Mouse (Mus musculus): ENCODE results near the gene Slc25a24. TPM values are rescaled to one million over a fixed set of nuclear protein-coding genes. Genes with fewer than 3 reads are reported as not detected.

The Slc25a24 gene
- polyA plus RNA-seq (2016; fragmentation: Nextera tagmentation; extraction: Ambion mirVana) = 30.0 and 35.3 TPM in 2 replicates

DNA sequence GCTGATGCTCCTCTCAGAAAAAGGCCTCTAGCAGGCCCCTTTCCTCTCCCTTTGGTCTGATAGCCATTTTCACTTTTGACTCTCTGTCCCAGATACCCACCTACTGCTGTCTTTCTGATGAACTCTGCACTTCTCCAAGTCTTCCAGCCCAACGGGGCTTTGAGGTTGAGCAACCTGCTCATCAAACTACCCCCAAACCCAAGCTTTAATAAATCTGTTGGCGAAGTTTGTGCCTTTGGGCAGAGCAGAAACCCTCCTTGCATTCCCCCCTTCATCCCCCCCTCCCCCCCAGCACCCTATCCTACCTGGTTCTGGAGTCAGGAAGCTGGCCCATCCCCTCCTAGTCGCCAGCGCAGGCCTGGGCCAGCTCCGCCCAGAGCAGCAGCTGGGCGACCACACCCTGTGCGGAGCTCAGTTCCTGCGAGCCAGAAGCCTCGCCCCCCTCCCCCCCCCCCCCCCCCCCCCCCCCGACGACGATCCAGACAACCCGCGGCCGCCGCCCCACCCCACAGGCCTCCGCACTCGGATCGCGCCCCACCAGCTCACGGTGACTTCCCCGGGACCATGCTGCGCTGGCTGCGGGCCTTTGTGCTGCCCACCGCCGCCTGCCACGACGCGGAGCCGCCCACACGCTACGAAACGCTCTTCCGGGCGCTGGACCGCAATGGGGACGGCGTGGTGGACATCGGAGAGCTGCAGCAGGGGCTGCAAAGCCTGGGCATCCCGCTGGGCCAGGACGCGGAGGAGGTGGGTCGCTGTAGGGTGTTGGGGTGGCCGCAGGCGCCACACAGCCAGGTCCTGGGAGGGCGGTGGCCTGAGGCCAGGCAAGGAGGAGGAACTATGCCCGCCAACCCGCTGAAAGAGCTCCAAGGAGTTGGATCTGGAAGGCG lies at the start of gene Slc25a24:
TSS of gene Slc25a24 (plus strand) at position 509 of the 890 bp plus-strand sequence.
- H3K27me3 ChIP-seq = no peaks in the 10 kb centered on the region
- H3K4me2 ChIP-seq (replicated peaks) = peak within 1 kb of the TSS; percentile 75
- peak within 1 kb of the TSS; percentile 74 for H3K27ac ChIP-seq
- WGBS = 1% methylated on average over 39 of the region's 49 CpGs
- H3K9me3 ChIP-seq (replicated peaks) = no peaks in the 10 kb centered on the region
- H3K4me3 ChIP-seq = peak within 1 kb of the TSS; percentile 74
- H3K9ac ChIP-seq = peak within 1 kb of the TSS; percentile 95
- peaks cover 12% of the 10 kb centered on the region; the same call in 1 of the 2 replicates for H3K4me1 ChIP-seq
- H3K36me3 ChIP-seq = peaks cover 7% of the 10 kb centered on the region; the same call in 1 of the 2 replicates
- ATAC-seq (ENCODE audit: low FRiP score) = peak; percentile 95

DNA sequence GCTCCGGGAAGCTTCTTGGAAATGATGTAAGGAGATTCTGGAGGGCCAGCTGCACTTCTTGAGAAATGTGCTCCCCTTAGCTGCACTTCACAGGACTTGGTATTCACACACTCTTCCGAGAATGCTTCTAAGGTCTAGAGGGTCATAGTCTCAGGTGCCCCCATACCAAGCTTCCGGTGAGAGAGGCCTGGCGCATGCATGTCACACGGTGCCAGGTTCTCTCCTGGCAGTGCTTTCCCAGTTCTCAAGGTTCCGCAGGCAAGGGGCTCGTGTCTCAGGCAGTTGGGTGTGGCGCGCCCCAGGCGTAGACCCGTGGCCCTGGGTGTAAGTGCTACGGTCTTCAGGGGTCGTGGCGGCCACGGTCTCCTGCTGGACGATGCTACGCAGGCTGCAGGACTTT lies 42.8 kb upstream of the Slc25a24 start, which contains the start of gene Slc25a54:
TSS of gene Slc25a54 (plus strand) at position 301 of the 400 bp plus-strand sequence.
- 93% methylated on average over 17 of the region's 17 CpGs for WGBS
- no peak within 1 kb of the TSS for H3K9ac ChIP-seq
- no peaks in the 10 kb centered on the region for H3K9me3 ChIP-seq (replicated peaks)
- ATAC-seq (ENCODE audit: low FRiP score) = no peak
- no peak within 1 kb of the TSS for H3K27ac ChIP-seq
- H3K4me1 ChIP-seq = no peaks in the 10 kb centered on the region
- no peak within 1 kb of the TSS for H3K4me2 ChIP-seq (replicated peaks)
- no peaks in the 10 kb centered on the region for H3K27me3 ChIP-seq
- no peak within 1 kb of the TSS for H3K4me3 ChIP-seq
- no peaks in the 10 kb centered on the region for H3K36me3 ChIP-seq

DNA sequence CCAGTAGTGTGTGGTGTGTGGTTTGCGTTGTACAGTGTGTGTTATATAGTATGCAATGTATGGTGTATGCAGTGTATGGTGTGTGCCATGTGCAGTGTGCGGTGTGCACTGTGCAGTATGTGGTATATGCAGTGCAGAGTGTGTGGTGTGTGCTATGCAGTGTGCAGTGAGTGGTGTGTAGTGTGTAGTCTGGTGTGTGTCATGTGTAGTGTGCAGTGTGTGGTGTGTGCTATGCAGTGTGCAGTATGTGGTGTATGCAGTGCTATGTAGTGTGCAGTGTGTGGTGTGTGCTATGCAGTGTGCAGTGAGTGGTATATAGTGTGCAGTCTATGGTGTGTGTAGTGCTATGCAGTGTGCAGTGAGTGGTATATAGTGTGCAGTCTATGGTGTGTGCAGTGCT lies 38.5 kb upstream of the Slc25a24 start:
- Histone ChIP-seq H3K4me1 (no peaks in the 10 kb centered on the region), H3K9ac (no peak overlapping the region), H3K36me3 (no peaks in the 10 kb centered on the region), H3K4me3 (no peak overlapping the region), H3K9me3 (replicated peaks) (no peaks in the 10 kb centered on the region), H3K4me2 (replicated peaks) (no peak overlapping the region), H3K27ac (no peak overlapping the region), H3K27me3 (no peaks in the 10 kb centered on the region)
- no peak for ATAC-seq (ENCODE audit: low FRiP score)
- 95% methylated on average over 2 of the region's 2 CpGs for WGBS

DNA sequence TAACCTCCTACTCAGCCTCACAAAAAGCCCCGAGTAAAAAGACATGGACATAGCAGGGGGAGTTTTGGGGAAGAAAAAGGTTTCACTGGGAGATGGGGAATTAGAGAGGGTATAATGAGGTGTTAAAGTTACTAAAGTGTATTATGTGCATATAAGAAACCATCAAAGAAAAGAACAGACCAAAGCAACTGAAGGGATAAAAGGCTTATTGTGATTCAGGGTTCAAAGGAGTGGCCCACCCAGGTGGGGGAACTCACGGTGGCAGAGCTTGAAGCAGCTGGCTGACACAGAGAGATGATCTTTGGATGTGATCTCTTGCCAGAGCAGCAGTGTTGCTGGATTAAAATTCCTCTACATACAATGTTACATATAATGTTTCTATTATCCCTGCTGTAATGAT lies 34.5 kb upstream of the Slc25a24 start:
- no peak for ATAC-seq (ENCODE audit: low FRiP score)
- Histone ChIP-seq H3K36me3 (no peaks in the 10 kb centered on the region), H3K4me3 (no peak overlapping the region), H3K9me3 (replicated peaks) (no peaks in the 10 kb centered on the region), H3K4me2 (replicated peaks) (no peak overlapping the region), H3K27me3 (no peaks in the 10 kb centered on the region), H3K27ac (no peak overlapping the region), H3K9ac (no peak overlapping the region), H3K4me1 (no peaks in the 10 kb centered on the region)
- 6% methylated on average over 2 of the region's 2 CpGs for WGBS

DNA sequence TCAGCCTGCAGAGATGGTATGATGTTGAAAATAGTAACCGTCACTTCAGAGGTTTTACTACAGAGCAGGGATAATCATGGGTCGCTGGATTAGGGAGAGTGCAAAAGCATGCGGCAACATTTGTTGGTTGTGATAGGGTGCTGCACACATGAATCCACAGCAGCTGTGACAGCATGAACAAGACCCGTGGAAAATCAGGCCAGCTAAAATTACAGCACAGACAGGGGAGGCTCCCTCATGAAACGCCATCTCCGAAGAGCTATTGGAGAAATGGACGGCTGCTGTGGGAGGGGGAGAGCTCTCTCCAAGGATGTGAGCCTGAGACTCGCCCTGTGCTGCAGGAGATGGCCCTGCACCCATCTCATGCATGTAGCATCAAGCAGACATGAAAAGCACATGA lies 18.2 kb upstream of the Slc25a24 start:
- H3K4me2 ChIP-seq (replicated peaks) = no peak overlapping the region
- no peaks in the 10 kb centered on the region for H3K27me3 ChIP-seq
- no peak overlapping the region for H3K27ac ChIP-seq
- no peak overlapping the region for H3K4me3 ChIP-seq
- WGBS = 59% methylated on average over 8 of the region's 8 CpGs
- H3K4me1 ChIP-seq = no peaks in the 10 kb centered on the region
- no peaks in the 10 kb centered on the region for H3K9me3 ChIP-seq (replicated peaks)
- H3K36me3 ChIP-seq = no peaks in the 10 kb centered on the region
- ATAC-seq (ENCODE audit: low FRiP score) = no peak
- no peak overlapping the region for H3K9ac ChIP-seq

DNA sequence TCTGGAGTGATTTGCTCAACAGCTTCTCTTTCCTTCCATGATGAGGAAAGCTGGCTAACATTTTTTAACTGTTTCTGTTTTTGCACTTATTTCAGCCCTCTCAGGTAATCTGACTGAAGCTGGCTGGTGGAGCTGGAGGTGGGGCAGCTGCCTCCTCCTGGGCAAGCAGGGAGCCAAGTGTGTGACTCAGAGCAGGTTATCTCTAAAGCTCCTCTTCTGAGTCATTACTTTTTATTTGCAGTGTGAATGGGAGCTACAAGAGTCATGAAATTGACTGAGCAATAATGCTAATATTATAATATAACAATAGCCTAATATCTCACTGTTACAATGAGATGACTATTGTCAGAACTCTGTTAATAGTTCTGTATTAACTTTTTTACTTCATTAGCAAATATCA lies 5.8 kb upstream of the Slc25a24 start:
- no peak for ATAC-seq (ENCODE audit: low FRiP score)
- Histone ChIP-seq H3K4me3 (no peak overlapping the region), H3K9ac (no peak overlapping the region), H3K4me2 (replicated peaks) (no peak overlapping the region), H3K27ac (no peak overlapping the region), H3K4me1 (no peaks in the 10 kb centered on the region), H3K27me3 (no peaks in the 10 kb centered on the region), H3K36me3 (no peaks in the 10 kb centered on the region), H3K9me3 (replicated peaks) (no peaks in the 10 kb centered on the region)

DNA sequence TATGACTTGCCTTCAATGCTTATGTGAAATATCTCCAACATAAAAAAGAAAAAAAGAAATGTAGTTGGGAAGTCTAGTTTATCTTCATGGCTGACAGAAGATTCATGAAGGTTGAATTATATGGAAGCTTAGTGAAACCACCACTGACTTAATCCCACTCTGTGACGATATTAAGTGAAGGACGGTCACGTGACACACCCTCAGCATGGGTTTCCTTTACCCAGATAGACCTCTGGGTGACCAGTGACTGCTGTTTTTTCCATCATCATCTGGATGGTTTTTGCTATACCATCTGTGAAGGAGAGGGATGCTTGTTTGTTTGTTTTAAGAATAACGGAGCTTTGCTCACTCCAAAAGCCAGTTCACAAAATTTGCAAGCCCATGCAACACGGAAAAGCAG lies 3.4 kb upstream of the Slc25a24 start:
- Histone ChIP-seq H3K4me3 (no peak overlapping the region), H3K27me3 (no peaks in the 10 kb centered on the region), H3K27ac (no peak overlapping the region), H3K9ac (no peak overlapping the region), H3K4me2 (replicated peaks) (no peak overlapping the region), H3K36me3 (no peaks in the 10 kb centered on the region), H3K9me3 (replicated peaks) (no peaks in the 10 kb centered on the region), H3K4me1 (peaks cover 12% of the 10 kb centered on the region; the same call in 1 of the 2 replicates)
- ATAC-seq (ENCODE audit: low FRiP score) = no peak
- WGBS = 76% methylated on average over 5 of the region's 5 CpGs

DNA sequence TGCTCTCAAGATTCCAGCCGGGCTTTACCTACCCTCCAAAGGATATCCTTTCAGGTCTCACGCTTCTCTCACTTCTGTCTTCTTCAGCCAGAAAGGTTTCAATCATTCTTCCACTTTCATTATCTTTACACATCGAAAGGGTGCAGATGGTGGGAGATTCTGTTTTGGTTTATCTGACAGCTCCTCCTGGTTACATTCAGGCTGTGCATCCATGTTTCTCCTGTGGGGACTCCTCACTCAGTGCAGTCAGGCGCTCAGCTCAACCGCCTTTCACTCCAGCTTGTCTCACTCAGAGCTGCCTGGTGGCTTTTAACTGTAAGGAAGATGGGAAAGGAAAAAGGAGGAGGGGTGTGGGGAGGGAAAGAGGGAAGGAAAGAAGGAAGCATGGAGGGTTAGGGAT lies 3.0 kb upstream of the Slc25a24 start:
- peaks cover 12% of the 10 kb centered on the region; the same call in 1 of the 2 replicates for H3K4me1 ChIP-seq
- H3K4me3 ChIP-seq = no peak overlapping the region
- WGBS = 80% methylated on average over 5 of the region's 5 CpGs
- no peaks in the 10 kb centered on the region for H3K27me3 ChIP-seq
- H3K4me2 ChIP-seq (replicated peaks) = no peak overlapping the region
- H3K9me3 ChIP-seq (replicated peaks) = no peaks in the 10 kb centered on the region
- H3K9ac ChIP-seq = no peak overlapping the region
- H3K27ac ChIP-seq = no peak overlapping the region
- ATAC-seq (ENCODE audit: low FRiP score) = no peak
- H3K36me3 ChIP-seq = no peaks in the 10 kb centered on the region

DNA sequence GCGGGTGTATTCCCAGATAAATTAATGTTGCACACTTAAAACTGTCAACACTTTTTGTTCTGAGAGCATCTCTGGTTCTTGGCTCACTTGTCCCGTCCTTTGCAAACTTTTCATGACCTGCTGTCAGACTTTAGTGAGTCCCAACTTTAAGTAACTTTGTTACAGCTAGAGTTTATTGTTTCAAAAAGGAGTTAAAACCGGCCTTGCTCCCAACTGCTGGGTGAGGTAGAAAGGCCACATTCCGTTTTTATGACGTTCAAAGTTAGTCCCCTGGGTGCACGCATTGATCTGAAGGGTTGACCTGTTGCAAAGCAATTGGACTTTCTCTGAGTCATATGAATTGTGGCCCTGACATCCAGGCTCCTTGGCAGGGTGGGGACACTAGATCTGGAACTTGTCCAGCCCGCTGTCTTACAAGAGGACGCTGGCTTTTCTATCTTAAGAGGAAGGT lies 607 bp downstream of the Slc25a24 start:
- peak overlapping the region; percentile 95 for H3K9ac ChIP-seq
- 13% methylated on average over 8 of the region's 8 CpGs for WGBS
- no peaks in the 10 kb centered on the region for H3K27me3 ChIP-seq
- no peaks in the 10 kb centered on the region for H3K9me3 ChIP-seq (replicated peaks)
- H3K36me3 ChIP-seq = peaks cover 7% of the 10 kb centered on the region; the same call in 1 of the 2 replicates
- peak overlapping the region; percentile 75 for H3K4me2 ChIP-seq (replicated peaks)
- peak overlapping the region; percentile 74 for H3K4me3 ChIP-seq
- peaks cover 12% of the 10 kb centered on the region; the same call in 1 of the 2 replicates for H3K4me1 ChIP-seq
- no peak for ATAC-seq (ENCODE audit: low FRiP score)
- peak overlapping the region; percentile 74; the same call in 1 of the 2 replicates for H3K27ac ChIP-seq

DNA sequence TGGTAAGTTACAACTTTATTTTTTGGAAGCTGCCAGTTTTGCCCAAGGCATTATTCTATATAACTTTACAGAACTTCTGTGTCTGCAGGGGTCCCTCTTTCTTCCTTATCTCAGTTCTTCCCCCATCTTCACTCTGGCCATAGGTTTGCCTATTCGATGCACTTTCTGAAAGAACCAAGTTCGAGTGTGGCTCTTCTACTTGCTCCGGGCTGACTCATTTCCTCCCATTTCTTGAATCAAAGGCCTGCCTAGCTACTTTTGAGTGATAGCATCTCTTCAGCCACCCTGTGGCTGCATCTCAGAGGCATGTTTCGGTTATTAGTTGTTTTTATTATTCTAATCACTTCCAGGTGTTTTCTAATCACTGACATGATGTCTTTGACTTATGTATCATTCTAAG lies 1.1 kb downstream of the Slc25a24 start:
- H3K27me3 ChIP-seq = no peaks in the 10 kb centered on the region
- WGBS = 59% methylated on average over 4 of the region's 4 CpGs
- peak overlapping the region; percentile 74 for H3K4me3 ChIP-seq
- peak overlapping the region; percentile 75 for H3K4me2 ChIP-seq (replicated peaks)
- no peaks in the 10 kb centered on the region for H3K9me3 ChIP-seq (replicated peaks)
- H3K4me1 ChIP-seq = peaks cover 12% of the 10 kb centered on the region; the same call in 1 of the 2 replicates
- H3K36me3 ChIP-seq = peaks cover 7% of the 10 kb centered on the region; the same call in 1 of the 2 replicates
- H3K9ac ChIP-seq = no peak overlapping the region
- no peak overlapping the region for H3K27ac ChIP-seq
- no peak for ATAC-seq (ENCODE audit: low FRiP score)

DNA sequence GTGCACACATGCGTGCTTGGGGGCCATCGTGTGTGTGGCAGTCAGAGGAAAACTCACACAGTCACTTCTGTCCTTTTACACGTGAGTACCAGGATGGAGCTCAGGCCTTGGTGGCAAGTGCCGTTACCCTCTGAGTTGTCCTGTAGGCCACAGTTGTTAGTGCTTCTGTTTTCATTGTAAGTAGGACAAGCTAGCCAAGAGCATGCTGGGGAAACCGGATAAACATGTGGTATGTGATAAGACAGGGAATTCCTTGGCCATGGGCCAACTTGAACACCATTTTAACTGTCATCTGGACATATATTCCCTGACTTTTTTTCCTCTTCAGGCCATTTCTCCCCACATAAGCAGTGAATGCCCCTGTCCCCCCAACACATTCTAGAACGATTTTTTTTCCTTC lies 2.6 kb downstream of the Slc25a24 start:
- Histone ChIP-seq H3K27ac (no peak overlapping the region), H3K4me1 (peaks cover 14% of the 10 kb centered on the region; the same call in 1 of the 2 replicates), H3K36me3 (peaks cover 7% of the 10 kb centered on the region; the same call in 1 of the 2 replicates), H3K9me3 (replicated peaks) (no peaks in the 10 kb centered on the region), H3K27me3 (no peaks in the 10 kb centered on the region), H3K9ac (no peak overlapping the region), H3K4me2 (replicated peaks) (no peak overlapping the region), H3K4me3 (no peak overlapping the region)
- ATAC-seq (ENCODE audit: low FRiP score) = no peak
- 90% methylated on average over 6 of the region's 6 CpGs for WGBS

DNA sequence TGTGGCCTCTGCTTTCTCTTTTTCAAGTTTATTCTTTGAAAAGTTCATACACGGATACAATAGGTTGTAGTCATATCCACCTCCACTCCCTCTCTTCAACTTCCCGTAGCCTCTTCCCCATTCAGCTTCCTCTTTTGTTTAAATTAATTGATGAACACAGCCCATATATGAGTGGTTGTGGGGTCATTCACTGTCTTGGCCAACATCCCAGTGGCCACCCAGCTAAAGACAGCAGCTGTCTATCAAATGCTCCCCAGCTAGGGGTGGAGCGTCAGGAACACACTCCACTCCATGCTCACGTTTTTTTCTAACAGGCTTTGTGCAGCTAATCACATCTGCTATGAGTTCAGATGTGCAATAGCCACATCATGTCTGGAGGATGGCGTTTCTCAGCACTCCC lies 6.8 kb downstream of the Slc25a24 start:
- 0 out of 2 replicates have a peak, but pooled peaks cover 4% of the 10 kb centered on the region for H3K9me3 ChIP-seq (replicated peaks)
- ATAC-seq (ENCODE audit: low FRiP score) = no peak
- 80% methylated on average over 5 of the region's 5 CpGs for WGBS
- no peak overlapping the region for H3K27ac ChIP-seq
- no peaks in the 10 kb centered on the region for H3K27me3 ChIP-seq
- H3K36me3 ChIP-seq = peaks cover 18% of the 10 kb centered on the region; the same call in 1 of the 2 replicates
- H3K4me2 ChIP-seq (replicated peaks) = no peak overlapping the region
- peaks cover 2% of the 10 kb centered on the region; the same call in 1 of the 2 replicates for H3K4me1 ChIP-seq
- H3K9ac ChIP-seq = no peak overlapping the region
- no peak overlapping the region for H3K4me3 ChIP-seq

All from hindbrain, embryonic 12.5 days (tissue).